Mouse (Mus musculus) erythroid progenitor cell, adult 5-6 weeks (primary cell): Measurements from ENCODE around the gene Eef1akmt2. TPM values are rescaled to one million over a fixed set of nuclear protein-coding genes. Genes with fewer than 3 reads are reported as not detected.
A peak's percentile ranks its signal among the peaks of the same experiment; 100 is the strongest.

ENCODE experiments used
- ATAC-seq: replicated peaks from 2 replicates; pipeline ENCODE4 v1.8.0; 2016; ENCODE audit warnings: moderate number of reproducible peaks, mild to moderate bottlenecking, moderate TSS enrichment, inconsistent platforms; ENCODE audit not compliant: poor library complexity, low FRiP score, severe bottlenecking
- total RNA-seq, 2 experiments: library from RNA; stranded (forward) in 1 of 2; stranded (reverse) in 1 of 2; fragments of 150-400 nt in 1 of 2; fragments of 186-747, 209-891 nt in 1 of 2; gene quantifications; 2 replicates each; pipeline versions ENCODE4 v1.2.3 to v1.2.4; 2015 to 2017; ENCODE audit warnings: low replicate concordance in 2 of 2

Gene Eef1akmt2
- total RNA-seq, 2 experiments from 2014 or later: 8.0 to 21.3 TPM

- no peak for ATAC-seq
Measured at GRCm38 (mm10) chr7:132799119-132800016, 53.1 kb downstream of the Eef1akmt2 start.

- no peak for ATAC-seq
Measured at GRCm38 (mm10) chr7:132795141-132795540, 57.3 kb downstream of the Eef1akmt2 start.

DNA sequence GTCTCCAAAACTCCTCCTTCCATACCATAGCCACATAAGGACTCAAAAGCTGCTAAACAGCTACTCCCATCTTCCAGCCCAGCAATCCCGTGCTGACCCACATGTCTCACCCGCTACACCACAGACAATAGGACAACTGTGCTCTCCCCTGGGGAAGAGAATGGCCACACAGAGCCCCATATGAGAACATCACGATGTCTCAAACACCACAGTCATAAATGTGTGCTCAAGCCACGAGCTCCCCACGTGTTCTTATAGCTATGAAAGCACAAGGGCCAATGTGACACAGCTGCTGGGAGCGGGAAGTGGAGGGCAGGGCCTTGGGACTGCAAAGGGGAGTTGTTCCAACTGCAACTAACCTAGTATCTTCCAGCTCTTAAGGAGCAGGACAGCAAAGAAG lies 59.0 kb downstream of the Eef1akmt2 start:
- no peak for ATAC-seq

- ATAC-seq: peak; percentile 59; the same call in 1 of the 2 replicates
Measured at GRCm38 (mm10) chr7:132790447-132791219, 61.8 kb downstream of the Eef1akmt2 start.

GRCm38 (mm10) chr7:132788826-132789225 lies 63.6 kb downstream of the Eef1akmt2 start:
- ATAC-seq: no peak

- ATAC-seq: no peak
Measured at GRCm38 (mm10) chr7:132787496-132788190, 64.8 kb downstream of the Eef1akmt2 start.

- no peak for ATAC-seq
Measured at GRCm38 (mm10) chr7:132787022-132787421, 65.5 kb downstream of the Eef1akmt2 start.

DNA sequence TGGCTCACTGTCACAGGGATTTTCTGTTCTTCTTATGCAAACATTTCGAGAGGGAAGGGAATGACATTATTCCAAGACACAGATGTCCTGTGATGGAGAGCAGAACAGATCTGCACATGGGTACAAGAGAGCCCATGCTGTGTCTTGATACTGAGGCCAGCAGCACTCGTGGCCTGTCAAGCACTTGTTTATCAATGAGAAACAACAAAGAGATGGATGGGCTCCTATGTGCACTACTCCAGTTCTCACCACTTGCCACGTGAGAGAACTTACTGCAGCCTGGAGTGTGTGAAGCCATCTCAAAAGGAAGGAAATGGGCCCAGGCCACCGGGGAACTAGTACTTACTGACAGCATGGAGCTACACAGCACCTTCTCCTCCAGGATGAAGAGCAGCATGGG lies 66.0 kb downstream of the Eef1akmt2 start:
- no peak for ATAC-seq

GRCm38 (mm10) chr7:132786011-132786410 lies 66.5 kb downstream of the Eef1akmt2 start:
- ATAC-seq: no peak

DNA sequence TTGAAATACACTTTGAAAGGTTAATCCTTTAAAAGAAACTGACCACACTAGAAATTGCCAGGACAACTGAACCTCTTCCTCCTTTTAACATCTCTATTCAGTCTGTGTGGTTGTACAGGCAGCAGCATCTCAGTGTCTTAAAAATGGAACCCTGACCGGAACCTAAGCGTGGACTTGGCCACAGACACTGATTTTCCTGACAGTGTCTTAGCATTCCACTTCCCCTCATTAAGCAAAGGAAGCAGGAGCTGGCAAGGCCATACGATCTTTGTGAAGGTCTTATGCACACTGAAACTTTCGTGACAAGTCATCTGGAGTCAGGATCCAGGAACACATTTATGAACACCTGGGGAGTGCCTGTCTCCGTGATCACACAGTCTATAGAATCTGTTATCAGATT lies 68.4 kb downstream of the Eef1akmt2 start:
- ATAC-seq: no peak

DNA sequence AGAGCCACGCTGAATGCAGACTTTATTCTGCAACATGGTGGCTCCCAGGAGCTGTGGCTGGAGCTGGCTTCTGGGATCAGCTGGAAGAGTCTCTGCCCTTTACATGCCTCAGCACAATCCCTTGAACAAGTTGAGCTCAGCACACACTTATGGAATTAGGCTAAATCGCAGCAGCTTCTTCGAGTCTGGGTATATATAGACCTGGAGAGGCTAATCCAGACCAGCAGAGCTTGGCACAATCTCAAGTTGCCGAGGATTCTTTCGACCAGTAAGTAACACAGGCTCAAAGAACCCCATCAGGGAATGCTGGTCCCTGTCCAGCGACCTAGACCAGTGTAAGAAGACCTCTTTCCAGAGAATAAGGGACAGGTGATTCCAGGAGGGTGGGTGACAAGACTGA lies 70.6 kb downstream of the Eef1akmt2 start:
- ATAC-seq: no peak

- no peak for ATAC-seq
Measured at GRCm38 (mm10) chr7:132781130-132781814, 71.2 kb downstream of the Eef1akmt2 start.

- no peak for ATAC-seq
Measured at GRCm38 (mm10) chr7:132780611-132781010, 71.9 kb downstream of the Eef1akmt2 start.

- peak; percentile 71 for ATAC-seq
Measured at GRCm38 (mm10) chr7:132778630-132779029, 73.8 kb downstream of the Eef1akmt2 start.

- peak; percentile 71 for ATAC-seq
Measured at GRCm38 (mm10) chr7:132777728-132778453, 74.6 kb downstream of the Eef1akmt2 start.
